Mouse (Mus musculus) lung, embryonic 14.5 days (tissue): ENCODE data around the gene Gm10912. TPM values are rescaled to one million over a fixed set of nuclear protein-coding genes. Genes with fewer than 3 reads are reported as not detected.
"Not testable (repeated sequence)": the region's sequence is repeated elsewhere in the genome, so short reads cannot be mapped to it uniquely, and the experiment has no call there.

Experiments used
- ATAC-seq: fragments of 200-750 bp; cut with Nextera tagmentation; 2 replicates; pipeline ENCODE4 v1.8.0; 2017; ENCODE audit warnings: mild to moderate bottlenecking, moderate TSS enrichment, moderate library complexity; ENCODE audit not compliant: insufficient read depth
- DNase-seq: peaks from one replicate; pipeline ENCODE4 v3.0.0-alpha.2; 2015
- H3K27ac ChIP-seq: fragments of 300-500 bp; sonication (generic); 2 replicates; pipeline ENCODE4 v1.5.1; 2014; ENCODE audit warnings: low read depth, mild to moderate bottlenecking, moderate library complexity
- H3K27me3 ChIP-seq: fragments of 300-500 bp; sonication (generic); 2 replicates; pipeline ENCODE4 v1.6.1; 2014; ENCODE audit warnings: low read length, control low read depth; ENCODE audit not compliant: insufficient read depth
- H3K36me3 ChIP-seq: fragments of 300-500 bp; sonication (generic); 2 replicates; pipeline ENCODE4 v1.6.1; 2014; ENCODE audit warnings: control low read depth; ENCODE audit not compliant: insufficient read depth
- H3K4me1 ChIP-seq: fragments of 300-500 bp; sonication (generic); 2 replicates; pipeline ENCODE4 v1.6.1; 2014; ENCODE audit warnings: antibody characterized with exemption, control low read depth; ENCODE audit not compliant: insufficient read depth
- H3K4me2 ChIP-seq: fragments of 300-500 bp; sonication (generic); 2 replicates; pipeline ENCODE4 v1.6.1; 2014; ENCODE audit warnings: mild to moderate bottlenecking
- H3K4me3 ChIP-seq: fragments of 300-500 bp; sonication (generic); 2 replicates; pipeline ENCODE4 v1.5.1; 2014; ENCODE audit warnings: low read depth, low read length
- H3K9ac ChIP-seq: fragments of 300-500 bp; sonication (generic); 2 replicates; pipeline ENCODE4 v1.6.1; 2014
- H3K9me3 ChIP-seq: fragments of 300-500 bp; sonication (generic); 2 replicates; pipeline ENCODE4 v1.6.1; 2016; ENCODE audit warnings: low read depth, low read length, control low read depth
- CTCF ChIP-seq: IDR thresholded peaks from 2 replicates; pipeline ENCODE4 v1.5.1; 2016; ENCODE audit warnings: antibody characterized with exemption, low read depth
- WGBS: fragments of 180-500 bp; shearing (Covaris S2); extraction: QIAGEN DNeasy Blood & Tissue Kit; methylation state at CpG from one replicate; pipeline ENCODE4 v1.1.7; 2014; 5-methylcytosine and 5-hydroxymethylcytosine counted together
- polyA plus RNA-seq: library from polyadenylated mRNA; unstranded; fragments of >200 nt; fragmentation: Nextera tagmentation; extraction: Ambion mirVana; gene quantifications from 2 replicates; pipeline ENCODE4 v1.2.1, GENCODE M21; 2014

Gm10912 gene
- polyA plus RNA-seq, 1 experiment from 2014 or later: not detected

DNA sequence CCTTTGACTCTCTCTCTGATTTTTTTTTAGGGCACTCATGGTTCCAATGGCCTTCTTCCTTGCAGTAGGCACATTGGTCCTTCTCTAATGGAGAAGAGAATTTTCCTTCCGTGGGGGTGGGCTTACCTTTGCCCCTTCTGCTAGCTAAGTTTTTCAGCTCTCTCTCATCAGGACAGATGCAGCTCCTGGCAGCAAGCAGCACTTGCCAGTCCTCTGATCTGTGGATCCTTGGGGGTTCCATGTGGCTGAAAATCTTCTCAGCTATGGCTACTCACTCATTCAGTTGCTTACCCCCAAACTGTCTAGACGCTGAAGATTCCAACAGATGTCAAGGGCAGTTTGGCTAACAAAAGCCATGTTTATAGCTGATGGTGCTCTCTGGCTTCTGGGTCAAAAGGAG is 27.7 kb downstream of the Gm10912 start:
- Histone ChIP-seq H3K27me3 (no peaks in the 10 kb centered on the region), H3K9ac (no peak overlapping the region), H3K27ac (no peak overlapping the region), H3K4me1 (no peaks in the 10 kb centered on the region), H3K36me3 (no peaks in the 10 kb centered on the region), H3K4me3 (no peak overlapping the region), H3K9me3 (no peaks in the 10 kb centered on the region), H3K4me2 (no peak overlapping the region)
- no peak for DNase-seq
- 74% methylated on average over 2 of the region's 2 CpGs for WGBS
- TF ChIP-seq CTCF: no peak
- ATAC-seq: no peak

- H3K9ac ChIP-seq: peak within 1 kb of the TSS; percentile 58
- H3K9me3 ChIP-seq: no peaks in the 10 kb centered on the region
- 4% methylated on average over 15 of the region's 15 CpGs for WGBS
- peak; percentile 92 for DNase-seq
- H3K4me2 ChIP-seq: peak within 1 kb of the TSS; percentile 80
- H3K4me3 ChIP-seq: peak within 1 kb of the TSS; percentile 50
- H3K36me3 ChIP-seq: no peaks in the 10 kb centered on the region
- H3K4me1 ChIP-seq: 0 out of 2 replicates have a peak, but pooled peaks cover 6% of the 10 kb centered on the region
- no peaks in the 10 kb centered on the region for H3K27me3 ChIP-seq
- peak within 1 kb of the TSS; percentile 84 for H3K27ac ChIP-seq
- no peak for TF ChIP-seq CTCF
- ATAC-seq: peak; percentile 95
Measured at GRCm38 (mm10) chr2:104095741-104096213, 30.2 kb downstream of the Gm10912 start, which contains the start of gene Cd59a. Gene Cd59a, plus strand, starts transcription at chr2:104095801.

GRCm38 (mm10) chr2:104096256-104096655 is 30.6 kb downstream of the Gm10912 start:
- WGBS: 40% methylated on average over 10 of the region's 10 CpGs
- no peaks in the 10 kb centered on the region for H3K36me3 ChIP-seq
- peak overlapping the region; percentile 80 for H3K4me2 ChIP-seq
- peak overlapping the region; percentile 58 for H3K9ac ChIP-seq
- H3K27me3 ChIP-seq: no peaks in the 10 kb centered on the region
- ATAC-seq: peak; percentile 6; the same call in 1 of the 2 replicates
- DNase-seq: no peak
- no peaks in the 10 kb centered on the region for H3K9me3 ChIP-seq
- no peak for TF ChIP-seq CTCF
- H3K27ac ChIP-seq: peak overlapping the region; percentile 84
- H3K4me1 ChIP-seq: 0 out of 2 replicates have a peak, but pooled peaks cover 6% of the 10 kb centered on the region
- peak overlapping the region; percentile 50 for H3K4me3 ChIP-seq

GRCm38 (mm10) chr2:104096796-104097195 is 31.2 kb downstream of the Gm10912 start:
- H3K9me3 ChIP-seq, H3K9ac ChIP-seq, DNase-seq, H3K27me3 ChIP-seq, H3K4me1 ChIP-seq, H3K27ac ChIP-seq, H3K36me3 ChIP-seq, ATAC-seq: not testable (repeated sequence)
- Histone ChIP-seq H3K4me2 (peak overlapping the region; percentile 80), H3K4me3 (peak overlapping the region; percentile 50; the same call in 1 of the 2 replicates)
- 86% methylated on average over 1 of the region's 1 CpGs for WGBS

GRCm38 (mm10) chr2:104097396-104097795 is 31.8 kb downstream of the Gm10912 start:
- not testable (repeated sequence) for H3K27me3 ChIP-seq, H3K9me3 ChIP-seq, H3K4me3 ChIP-seq, ATAC-seq, H3K4me1 ChIP-seq, H3K9ac ChIP-seq, H3K36me3 ChIP-seq, H3K27ac ChIP-seq, DNase-seq
- H3K4me2 ChIP-seq: 0 out of 2 replicates have a peak overlapping the region, but pooled peaks have one; percentile 10
- WGBS: 91% methylated on average over 4 of the region's 4 CpGs

DNA sequence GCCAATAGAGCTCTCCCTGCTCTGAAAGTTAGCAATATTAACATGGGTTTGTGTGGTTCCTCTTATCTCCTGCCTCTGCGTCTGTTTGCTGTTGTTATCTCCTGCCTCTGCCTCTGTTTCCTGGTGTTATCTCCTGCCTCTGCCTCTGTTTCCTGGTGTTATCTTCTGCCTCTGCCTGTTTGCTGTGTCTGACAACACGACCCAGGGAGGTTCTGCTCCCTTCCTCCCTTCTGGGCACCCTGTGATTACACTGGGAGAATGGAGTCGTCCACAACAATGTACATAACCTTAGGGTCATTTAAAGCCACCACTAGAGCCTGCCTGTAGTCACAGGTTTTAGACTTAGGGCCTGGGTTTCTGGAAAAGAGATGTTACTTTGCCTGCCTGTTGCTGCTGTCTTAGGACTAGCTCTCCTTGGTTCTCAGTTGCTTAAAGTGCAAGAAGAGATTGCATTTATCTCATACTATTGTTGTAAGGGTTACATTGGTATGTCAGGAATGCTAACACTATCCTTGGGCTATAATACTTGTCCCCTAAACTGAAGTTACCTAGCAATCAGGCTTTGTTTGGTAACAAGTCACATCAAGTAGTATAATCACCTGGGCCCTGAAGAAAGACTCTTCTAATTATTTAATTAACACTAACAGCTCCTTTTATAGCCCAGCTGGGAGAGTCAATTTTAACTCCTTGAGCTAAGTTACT is 33.1 kb downstream of the Gm10912 start:
- peak overlapping the region; percentile 36; the same call in 1 of the 2 replicates for H3K27ac ChIP-seq

DNA sequence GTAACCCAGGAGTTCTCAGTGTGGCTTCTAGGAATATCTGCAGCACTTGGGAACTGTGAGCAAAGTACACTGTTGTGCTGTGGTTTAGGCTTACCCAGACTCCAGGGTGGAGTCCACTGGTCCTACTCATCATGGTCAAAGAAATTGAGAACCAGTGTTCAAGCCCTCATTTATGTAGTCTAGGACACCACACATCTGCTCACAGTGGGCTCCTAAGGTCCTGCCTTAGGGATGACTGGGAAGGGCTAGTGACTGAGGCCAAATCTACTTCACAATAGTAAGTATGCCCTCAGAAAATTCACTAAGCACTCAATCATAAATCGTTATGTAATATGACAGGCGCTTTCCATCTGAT is 33.6 kb downstream of the Gm10912 start:
- no peak for ATAC-seq

More for the DNA sequence above, 33.1 kb downstream of the Gm10912 start:
- no peak overlapping the region for H3K9ac ChIP-seq
- H3K36me3 ChIP-seq: no peaks in the 10 kb centered on the region
- H3K27me3 ChIP-seq: no peaks in the 10 kb centered on the region
- H3K4me3 ChIP-seq: no peak overlapping the region
- 0 out of 2 replicates have a peak, but pooled peaks cover 6% of the 10 kb centered on the region for H3K4me1 ChIP-seq
- no peak for TF ChIP-seq CTCF
- whole genome bisulfite sequencing: 10% methylated on average over 3 of the region's 3 CpGs
- H3K4me2 ChIP-seq: peak overlapping the region; percentile 5; the same call in 1 of the 2 replicates
- ATAC-seq (no peak; the same call in 1 of the 2 replicates), DNase-seq (no peak)
- no peaks in the 10 kb centered on the region for H3K9me3 ChIP-seq

More for the DNA sequence above, 33.6 kb downstream of the Gm10912 start:
- no peak overlapping the region for H3K27ac ChIP-seq
- H3K4me1 ChIP-seq: 0 out of 2 replicates have a peak, but pooled peaks cover 6% of the 10 kb centered on the region
- no peaks in the 10 kb centered on the region for H3K27me3 ChIP-seq
- no peak for TF ChIP-seq CTCF
- H3K36me3 ChIP-seq: no peaks in the 10 kb centered on the region
- H3K4me2 ChIP-seq: no peak overlapping the region
- WGBS: 90% methylated on average over 2 of the region's 2 CpGs
- no peaks in the 10 kb centered on the region for H3K9me3 ChIP-seq
- H3K4me3 ChIP-seq: no peak overlapping the region
- no peak overlapping the region for H3K9ac ChIP-seq
- DNase-seq: no peak
